Mouse (Mus musculus): Measurements from ENCODE around the gene Aptx.

- no peak for TF ChIP-seq CTCF (IDR thresholded peaks at IDR 0.05; ENCODE audit: extremely low read depth, insufficient read depth, insufficient read length, insufficient replicate concordance)
- no peak for TF ChIP-seq POLR2A (IDR thresholded peaks at IDR 0.05; ENCODE audit: low read depth, low read length)
Observed at GRCm38 (mm10) chr4:40720910-40721309, 17.9 kb upstream of the Aptx start.

Data from spleen, adult 2 months (tissue).